Mouse (Mus musculus) midbrain, embryonic 16.5 days (tissue): ENCODE measurements around the gene Suox. TPM values are rescaled to one million over a fixed set of nuclear protein-coding genes. Genes with fewer than 3 reads are reported as not detected.
A peak's percentile ranks its signal among the peaks of the same experiment; 100 is the strongest.
"Not testable (repeated sequence)": the region's sequence is repeated elsewhere in the genome, so short reads cannot be mapped to it uniquely, and the experiment has no call there.

Experiments used
- ATAC-seq: fragments of 200-750 bp; cut with Nextera tagmentation; 2 replicates; pipeline ENCODE4 v1.8.0; 2017; ENCODE audit warnings: moderate TSS enrichment
- H3K27ac ChIP-seq: fragments of 300-500 bp; sonication (generic); 2 replicates; pipeline ENCODE4 v1.5.1; 2014; ENCODE audit warnings: mild to moderate bottlenecking, low read length, mixed read lengths
- H3K27me3 ChIP-seq: fragments of 300-500 bp; sonication (generic); 2 replicates; pipeline ENCODE4 v1.6.1; 2014; ENCODE audit warnings: low read depth, low read length, mixed read lengths; ENCODE audit not compliant: control insufficient read depth, insufficient read depth
- H3K36me3 ChIP-seq: fragments of 300-500 bp; sonication (generic); 2 replicates; pipeline ENCODE4 v1.6.1; 2014; ENCODE audit warnings: mild to moderate bottlenecking, low read length, moderate library complexity, mixed read lengths; ENCODE audit not compliant: control insufficient read depth, insufficient read depth
- H3K4me1 ChIP-seq: fragments of 300-500 bp; sonication (generic); 2 replicates; pipeline ENCODE4 v1.6.1; 2014; ENCODE audit warnings: mild to moderate bottlenecking, low read length, mixed read lengths; ENCODE audit not compliant: control insufficient read depth, insufficient read depth
- H3K4me2 ChIP-seq: fragments of 300-500 bp; sonication (generic); 2 replicates; pipeline ENCODE4 v1.6.1; 2014; ENCODE audit warnings: mild to moderate bottlenecking, low read length, mixed read lengths
- H3K4me3 ChIP-seq: fragments of 300-500 bp; sonication (generic); 2 replicates; pipeline ENCODE4 v1.5.1; 2014; ENCODE audit warnings: low read depth, mild to moderate bottlenecking, low read length, moderate library complexity, mixed read lengths
- H3K9ac ChIP-seq: fragments of 300-500 bp; sonication (generic); 2 replicates; pipeline ENCODE4 v1.6.1; 2014; ENCODE audit warnings: low read depth, low read length, mixed read lengths
- H3K9me3 ChIP-seq: fragments of 300-500 bp; sonication (generic); replicated peaks from 2 replicates; pipeline ENCODE4 v1.6.1; 2014; ENCODE audit warnings: mild to moderate bottlenecking, low read length, mixed read lengths; ENCODE audit not compliant: control insufficient read depth, poor library complexity, severe bottlenecking
- WGBS: fragments of 180-500 bp; shearing (Covaris S2); extraction: QIAGEN DNeasy Blood & Tissue Kit; methylation state at CpG from one replicate; pipeline ENCODE4 v1.1.7; 2014; 5-methylcytosine and 5-hydroxymethylcytosine counted together
- polyA plus RNA-seq: library from polyadenylated mRNA; unstranded; fragments of >200 nt; fragmentation: Nextera tagmentation; extraction: Ambion mirVana; gene quantifications from 2 replicates; pipeline ENCODE4 v1.2.1, GENCODE M21; 2015

The Suox gene
- polyA plus RNA-seq, 1 experiment from 2014 or later: 13.7 TPM

DNA sequence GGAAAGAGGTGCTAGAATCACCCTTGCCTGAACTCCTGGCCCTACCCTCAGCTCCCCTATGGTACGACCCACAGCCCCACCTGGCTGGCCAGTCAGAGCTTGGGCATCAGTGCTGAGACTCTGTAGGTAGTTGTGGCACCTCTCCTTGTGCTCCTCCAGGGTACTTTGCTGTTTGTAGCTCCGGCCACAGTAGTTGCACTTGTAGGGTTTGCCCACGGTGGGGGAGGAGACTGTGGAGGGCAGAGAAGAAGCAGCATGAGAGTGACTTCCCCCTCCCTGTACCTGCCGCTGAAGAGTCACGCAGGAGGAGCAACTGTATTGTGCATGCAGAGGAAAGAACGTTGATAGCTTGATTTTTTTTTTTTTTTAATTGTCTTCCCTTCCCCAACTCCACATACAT, 37.3 kb downstream of the Suox start:
- WGBS: 44% methylated on average over 6 of the region's 6 CpGs
- no peaks in the 10 kb centered on the region for H3K9me3 ChIP-seq
- ATAC-seq: no peak
- no peak overlapping the region for H3K4me2 ChIP-seq
- H3K4me3 ChIP-seq: no peak overlapping the region
- H3K27ac ChIP-seq: no peak overlapping the region
- peaks cover 62% of the 10 kb centered on the region for H3K36me3 ChIP-seq
- no peaks in the 10 kb centered on the region for H3K4me1 ChIP-seq
- H3K9ac ChIP-seq: no peak overlapping the region
- no peaks in the 10 kb centered on the region for H3K27me3 ChIP-seq

DNA sequence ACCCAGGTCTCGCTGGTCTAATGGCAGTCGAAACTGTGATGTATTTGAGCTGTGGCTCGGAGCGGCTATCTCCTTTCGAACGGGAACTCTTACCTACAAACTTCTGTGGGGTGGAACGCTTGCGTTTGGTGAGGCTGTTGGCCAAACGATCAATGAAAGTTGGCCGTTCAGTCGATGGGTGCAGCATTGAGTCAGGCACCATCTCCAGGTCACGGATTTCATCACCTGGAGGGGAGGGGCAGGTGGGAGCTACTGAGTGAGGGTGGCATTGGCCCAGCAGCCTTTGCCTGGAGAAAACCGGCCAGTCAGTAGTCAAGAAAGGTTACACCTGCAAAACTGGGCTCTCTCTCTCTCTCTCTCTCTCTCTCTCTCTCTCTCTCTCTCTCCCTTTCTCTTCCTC, 38.2 kb downstream of the Suox start:
- Histone ChIP-seq H3K36me3 (peaks cover 54% of the 10 kb centered on the region), H3K4me1 (no peaks in the 10 kb centered on the region), H3K27me3 (no peaks in the 10 kb centered on the region), H3K9ac (no peak overlapping the region), H3K27ac (no peak overlapping the region), H3K9me3 (no peaks in the 10 kb centered on the region), H3K4me3 (no peak overlapping the region), H3K4me2 (no peak overlapping the region)
- no peak for ATAC-seq
- WGBS: 93% methylated on average over 13 of the region's 13 CpGs

GRCm38 (mm10) chr10:128631571-128631970, 42.3 kb downstream of the Suox start:
- Histone ChIP-seq H3K27ac (no peak overlapping the region), H3K9ac (no peak overlapping the region), H3K4me1 (no peaks in the 10 kb centered on the region)

DNA sequence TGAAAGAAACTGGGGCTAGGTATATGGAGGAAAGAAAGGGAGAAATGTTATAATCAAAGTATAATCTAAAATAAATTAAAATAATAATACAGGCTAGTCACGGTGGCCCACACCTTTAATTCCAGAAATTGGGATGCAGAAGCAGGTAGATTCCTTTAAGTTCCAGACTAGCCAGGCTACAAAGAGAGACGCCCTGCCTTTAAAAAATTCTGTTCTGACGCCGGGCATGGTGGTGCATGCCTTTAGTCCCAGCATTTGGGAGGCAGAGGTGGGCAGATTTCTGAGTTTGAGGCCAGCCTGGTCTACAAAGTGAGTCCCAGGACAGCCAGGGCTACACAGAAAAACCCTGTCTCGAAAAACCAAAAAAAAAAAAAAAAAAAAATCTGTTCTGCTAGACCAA, 43.6 kb downstream of the Suox start:
- not testable (repeated sequence) for H3K4me2 ChIP-seq, ATAC-seq, H3K9ac ChIP-seq, H3K4me1 ChIP-seq, H3K27ac ChIP-seq, H3K27me3 ChIP-seq, H3K4me3 ChIP-seq, H3K9me3 ChIP-seq
- H3K36me3 ChIP-seq: peaks cover 19% of the 10 kb centered on the region
- 79% methylated on average over 5 of the region's 5 CpGs for WGBS

More at GRCm38 (mm10) chr10:128631571-128631970, 42.3 kb downstream of the Suox start:
- H3K36me3 ChIP-seq: peaks cover 30% of the 10 kb centered on the region
- H3K27me3 ChIP-seq: no peaks in the 10 kb centered on the region
- no peak overlapping the region for H3K4me2 ChIP-seq
- no peak overlapping the region for H3K4me3 ChIP-seq
- no peak for ATAC-seq
- H3K9me3 ChIP-seq: no peaks in the 10 kb centered on the region
- 18% methylated on average over 6 of the region's 6 CpGs for WGBS

DNA sequence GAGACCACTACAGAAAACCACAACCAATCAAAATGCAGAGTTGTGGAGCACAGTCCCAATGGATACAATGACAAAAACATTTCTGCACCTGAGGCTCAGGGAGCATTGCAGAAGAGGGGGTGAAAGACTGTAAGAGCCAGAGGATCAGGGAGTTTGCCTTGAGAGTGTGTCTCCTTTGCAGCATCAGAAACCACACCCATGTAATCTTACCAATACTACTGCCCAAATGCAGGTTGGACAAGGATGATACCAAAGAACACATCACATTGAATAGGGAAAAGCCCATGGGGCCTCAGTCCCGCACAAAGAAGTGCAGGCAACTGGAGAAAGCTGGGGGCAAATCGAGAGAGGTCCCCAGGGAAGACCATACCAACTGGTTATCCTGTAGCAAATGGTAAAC, 44.1 kb downstream of the Suox start:
- WGBS: 67% methylated on average over 2 of the region's 2 CpGs
- no peak overlapping the region for H3K9ac ChIP-seq
- H3K4me1 ChIP-seq: peaks cover 8% of the 10 kb centered on the region
- no peak overlapping the region for H3K27ac ChIP-seq
- H3K27me3 ChIP-seq: no peaks in the 10 kb centered on the region
- no peak overlapping the region for H3K4me2 ChIP-seq
- peaks cover 15% of the 10 kb centered on the region for H3K36me3 ChIP-seq
- ATAC-seq: no peak
- no peaks in the 10 kb centered on the region for H3K9me3 ChIP-seq
- no peak overlapping the region for H3K4me3 ChIP-seq

DNA sequence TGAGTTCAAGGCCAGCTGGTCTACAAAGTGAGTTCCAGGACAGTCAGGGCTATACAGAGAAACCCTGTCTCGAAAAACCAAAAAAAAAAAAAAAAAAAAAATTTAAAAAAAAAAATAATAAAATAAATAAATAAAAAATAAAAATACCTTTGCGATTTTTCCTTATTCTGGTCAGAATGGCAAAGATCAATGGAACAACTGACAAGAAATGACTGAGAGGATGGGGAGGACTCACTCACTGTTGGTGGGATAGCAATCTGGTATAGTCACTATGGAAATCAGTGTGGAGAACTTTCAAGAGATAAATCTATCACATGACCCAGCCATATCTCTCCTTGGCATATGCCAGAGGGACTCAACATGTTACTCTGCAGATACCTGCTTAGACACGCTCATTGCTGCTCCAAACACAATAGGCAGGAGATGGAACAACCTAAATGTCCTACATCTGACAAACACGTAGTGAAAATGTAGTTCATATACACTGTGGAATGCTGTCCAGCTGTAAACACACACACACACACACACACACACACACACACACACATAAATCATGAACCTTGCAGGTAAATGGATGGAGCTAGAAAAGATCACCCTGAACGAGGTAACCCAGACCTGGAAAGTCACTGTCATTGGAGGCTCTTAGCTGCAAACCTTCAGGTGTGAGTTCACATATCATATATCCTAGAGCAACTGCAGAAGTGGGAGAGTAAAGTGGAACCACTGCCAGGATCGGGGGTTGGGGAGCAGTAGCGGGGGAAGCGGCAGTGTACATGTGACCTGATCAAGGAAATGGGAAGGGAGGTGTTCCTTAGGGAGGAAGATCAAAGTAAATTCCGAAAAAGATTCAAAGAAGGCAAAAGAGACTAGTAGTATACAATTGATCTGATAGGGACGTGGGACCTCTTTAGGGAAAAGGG, 46.2 kb downstream of the Suox start:
- peak overlapping the region; percentile 88 for H3K27ac ChIP-seq

DNA sequence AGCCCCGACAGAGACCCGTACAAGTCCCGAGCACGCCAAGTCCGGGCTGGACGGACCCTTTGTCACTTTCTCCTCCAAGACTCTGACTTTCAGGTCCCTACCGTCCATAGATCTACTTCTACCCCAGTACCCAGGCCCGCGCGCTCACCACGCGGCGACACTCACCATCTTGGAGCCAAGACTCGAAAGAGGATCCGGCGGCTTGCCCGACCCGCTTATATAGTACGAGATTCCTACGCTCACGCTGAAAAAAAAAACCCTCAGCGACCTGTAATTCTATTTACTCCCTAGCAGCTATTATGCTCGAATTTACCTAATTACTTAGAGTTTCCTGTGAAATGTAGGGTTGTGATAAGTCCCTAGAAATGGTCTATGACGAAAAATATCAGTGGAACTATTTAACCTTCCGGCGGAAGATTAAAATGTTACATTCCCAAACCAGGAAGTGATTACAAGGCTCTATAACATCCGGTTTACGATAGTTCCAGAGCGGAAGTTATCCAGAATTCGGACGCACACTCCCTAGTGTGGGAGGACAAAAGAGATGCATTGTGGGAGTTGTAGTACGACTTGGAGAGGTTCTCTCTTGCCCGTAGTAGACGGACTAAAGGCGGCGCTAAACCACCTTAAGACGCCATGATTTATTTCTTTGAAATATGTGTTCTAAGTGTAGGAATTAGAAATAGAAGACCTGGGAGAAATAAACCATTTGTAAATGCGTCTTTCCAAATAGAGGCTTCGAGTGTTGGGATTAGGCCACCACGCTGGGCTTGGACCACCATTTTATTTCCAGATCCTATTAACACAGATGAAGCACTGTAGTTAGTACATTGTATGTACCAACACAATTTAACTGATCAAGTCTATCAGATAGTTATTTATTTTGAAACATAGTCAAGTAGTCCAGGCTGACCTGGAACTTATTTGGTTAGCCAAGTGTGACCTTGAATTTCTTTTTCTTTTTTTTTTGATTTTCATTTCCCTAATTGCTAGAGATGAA, 47.3 kb downstream of the Suox start, which contains the start of gene Rps26:
Gene Rps26, minus strand, starts transcription at position 437 of the 1,000 bp plus-strand sequence.
- H3K36me3 ChIP-seq: peaks cover 13% of the 10 kb centered on the region
- H3K27me3 ChIP-seq: no peaks in the 10 kb centered on the region
- H3K4me2 ChIP-seq: peak within 1 kb of the TSS; percentile 83
- under 1% methylated on average over 40 of the region's 40 CpGs for WGBS
- peak; percentile 97 for ATAC-seq
- peak within 1 kb of the TSS; percentile 89 for H3K4me3 ChIP-seq
- peak within 1 kb of the TSS; percentile 85 for H3K9ac ChIP-seq
- H3K9me3 ChIP-seq: no peaks in the 10 kb centered on the region
- peaks cover 8% of the 10 kb centered on the region for H3K4me1 ChIP-seq
- H3K27ac ChIP-seq: peak within 1 kb of the TSS; percentile 88

More for the DNA sequence above, 46.2 kb downstream of the Suox start:
- Histone ChIP-seq H3K4me3 (no peak overlapping the region), H3K9me3 (no peaks in the 10 kb centered on the region), H3K27me3 (no peaks in the 10 kb centered on the region), H3K36me3 (peaks cover 15% of the 10 kb centered on the region), H3K4me2 (no peak overlapping the region), H3K4me1 (peaks cover 8% of the 10 kb centered on the region), H3K9ac (no peak overlapping the region)
- 89% methylated on average over 10 of the region's 10 CpGs for WGBS
- no peak for ATAC-seq

DNA sequence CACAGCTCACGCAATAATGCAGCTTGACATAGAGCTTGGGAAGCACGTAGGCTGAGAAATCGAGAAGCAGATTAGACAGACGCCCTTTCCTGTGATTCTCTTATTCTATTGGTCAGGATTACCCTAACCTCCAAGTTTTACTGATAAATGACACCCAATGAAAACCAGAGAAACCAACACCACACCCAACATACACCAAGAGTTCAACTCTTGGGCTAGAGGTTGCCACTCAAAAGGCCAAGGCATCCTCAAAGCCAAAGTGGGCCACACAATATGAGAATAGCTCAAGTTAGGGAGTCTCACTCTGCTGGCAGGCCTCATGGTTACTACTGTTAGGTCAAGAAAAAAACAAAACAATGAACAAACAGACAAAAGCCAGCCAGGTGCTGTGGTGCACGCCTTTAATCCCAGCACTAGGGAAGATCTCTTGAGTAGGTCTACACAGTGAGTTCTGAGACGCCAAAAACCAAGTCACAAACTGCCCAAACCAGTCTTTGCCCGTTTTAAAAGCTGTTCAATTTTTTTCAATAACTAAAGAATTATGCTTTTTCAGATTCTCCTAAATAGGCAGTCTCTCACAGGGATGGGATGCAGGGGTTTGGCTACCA, 48.5 kb downstream of the Suox start:
- WGBS: 44% methylated on average over 7 of the region's 7 CpGs
- H3K4me3 ChIP-seq: peak overlapping the region; percentile 89
- peaks cover 13% of the 10 kb centered on the region for H3K36me3 ChIP-seq
- H3K4me2 ChIP-seq: peak overlapping the region; percentile 83
- peaks cover 8% of the 10 kb centered on the region for H3K4me1 ChIP-seq
- peak overlapping the region; percentile 85 for H3K9ac ChIP-seq
- H3K27ac ChIP-seq: no peak overlapping the region; the same call in 1 of the 2 replicates
- no peaks in the 10 kb centered on the region for H3K27me3 ChIP-seq
- no peaks in the 10 kb centered on the region for H3K9me3 ChIP-seq
- ATAC-seq: no peak
